Mouse (Mus musculus): Measurements from ENCODE around the gene Dok5.

DNA sequence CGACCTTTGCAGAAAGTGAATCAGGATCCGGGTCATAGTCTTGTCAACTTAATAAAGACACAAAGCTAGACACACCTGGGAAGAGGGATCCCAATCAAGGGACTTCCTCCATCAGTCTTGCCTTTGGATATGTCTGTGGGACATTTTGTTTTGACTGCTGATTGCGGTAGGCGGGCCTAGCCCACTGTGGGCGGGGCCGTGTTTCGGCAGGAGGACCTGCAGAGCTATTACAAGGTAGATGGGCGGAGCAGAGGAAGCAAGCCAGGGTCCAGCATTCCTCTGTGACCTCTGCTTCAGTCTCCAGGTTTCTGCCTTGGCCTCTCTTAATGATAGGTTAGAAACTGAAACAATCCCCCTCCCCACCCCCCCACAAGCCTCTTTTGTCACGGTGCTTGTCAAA lies 22.7 kb upstream of the Dok5 start:
- TF ChIP-seq POLR2A (IDR thresholded peaks at IDR 0.05; ENCODE audit: borderline replicate concordance, extremely low read depth, insufficient read depth, insufficient read length, poor library complexity, severe bottlenecking) (no peak), CTCF (IDR thresholded peaks at IDR 0.05; ENCODE audit: borderline replicate concordance, extremely low read depth, insufficient read depth, insufficient read length) (no peak)

Measured in brain, embryonic 14.5 days (tissue).